Mouse (Mus musculus) retina, adult 2 months (tissue): ENCODE measurements at regions not wholly inside any gene's neighbourhood (a gene's known extent, or its start where the extent isn't known, plus 50 kb on each side); places are given as distances from the start of the nearest gene placed in this dataset.

ENCODE experiments used
- DNase-seq: peaks from one replicate; pipeline ENCODE4 v3.0.0-alpha.2; 2012; ENCODE audit warnings: low read depth, low spot score

GRCm38 (mm10) chr1:193951936-193952335 lies 581.8 kb upstream of the Camk1g start:
- no peak for DNase-seq

GRCm38 (mm10) chr1:193949817-193950216 lies 579.7 kb upstream of the Camk1g start:
- DNase-seq = no peak

GRCm38 (mm10) chr1:193946953-193947586 lies 577.0 kb upstream of the Camk1g start:
- no peak for DNase-seq

- no peak for DNase-seq
These were observed 565.9 kb upstream of the Camk1g start for GRCm38 (mm10) chr1:193935969-193936368.

GRCm38 (mm10) chr1:193934308-193934707 lies 564.2 kb upstream of the Camk1g start:
- no peak for DNase-seq

- DNase-seq = no peak
These were observed 561.1 kb upstream of the Camk1g start for GRCm38 (mm10) chr1:193931131-193931729.

- DNase-seq = no peak
These were observed 558.5 kb upstream of the Camk1g start for GRCm38 (mm10) chr1:193928607-193929006.

- no peak for DNase-seq
These were observed 552.7 kb upstream of the Camk1g start for GRCm38 (mm10) chr1:193922756-193923155.

- no peak for DNase-seq
These were observed 549.1 kb upstream of the Camk1g start for GRCm38 (mm10) chr1:193919243-193919642.

GRCm38 (mm10) chr1:193905711-193906110 lies 535.6 kb upstream of the Camk1g start:
- DNase-seq = no peak

GRCm38 (mm10) chr1:193894072-193894471 lies 524.0 kb upstream of the Camk1g start:
- DNase-seq = no peak

- no peak for DNase-seq
These were observed 506.4 kb upstream of the Camk1g start for GRCm38 (mm10) chr1:193876540-193876939.

GRCm38 (mm10) chr1:193876121-193876520 lies 506.0 kb upstream of the Camk1g start:
- DNase-seq = no peak

- DNase-seq = no peak
These were observed 505.2 kb upstream of the Camk1g start for GRCm38 (mm10) chr1:193875287-193875686.

GRCm38 (mm10) chr1:193870731-193871130 lies 500.6 kb upstream of the Camk1g start:
- DNase-seq = no peak

- no peak for DNase-seq
These were observed 498.7 kb upstream of the Camk1g start for GRCm38 (mm10) chr1:193868639-193869320.

- no peak for DNase-seq
These were observed 490.7 kb upstream of the Camk1g start for GRCm38 (mm10) chr1:193860767-193861299.

- DNase-seq = no peak
These were observed 490.3 kb upstream of the Camk1g start for GRCm38 (mm10) chr1:193860354-193860753.

- no peak for DNase-seq
These were observed 489.4 kb upstream of the Camk1g start for GRCm38 (mm10) chr1:193859257-193860125.

- no peak for DNase-seq
These were observed 477.8 kb upstream of the Camk1g start for GRCm38 (mm10) chr1:193847922-193848321.

GRCm38 (mm10) chr1:193844868-193845267 lies 474.8 kb upstream of the Camk1g start:
- no peak for DNase-seq

- no peak for DNase-seq
These were observed 474.4 kb upstream of the Camk1g start for GRCm38 (mm10) chr1:193844461-193844860.
